Mouse (Mus musculus) cortical plate, adult 2 months (tissue): ENCODE measurements at regions not wholly inside any gene's neighbourhood (a gene's known extent, or its start where the extent isn't known, plus 50 kb on each side); places are given as distances from the start of the nearest gene placed in this dataset.

Source experiments
- CTCF ChIP-seq: fragments of 200-500 bp; IDR thresholded peaks from 2 replicates; pipeline ENCODE4 v1.5.1; 2011; ENCODE audit warnings: mild to moderate bottlenecking, control low read depth, low read length; ENCODE audit not compliant: insufficient read depth; ENCODE audit errors: extremely low read depth
- POLR2A ChIP-seq: fragments of 200-500 bp; IDR thresholded peaks from 2 replicates; pipeline ENCODE4 v1.6.1; 2011; ENCODE audit warnings: mild to moderate bottlenecking, low read length, control low read depth; ENCODE audit not compliant: insufficient read depth; ENCODE audit errors: extremely low read depth

- no peak for TF ChIP-seq CTCF
- no peak for TF ChIP-seq POLR2A
Measured at GRCm38 (mm10) chr14:84339604-84340003, 103.8 kb upstream of the Pcdh17 start.
